Mouse (Mus musculus): ENCODE measurements around the gene Tbc1d20.
"Not testable (repeated sequence)": the region's sequence is repeated elsewhere in the genome, so short reads cannot be mapped to it uniquely, and the experiment has no call there.

The Tbc1d20 gene

DNA sequence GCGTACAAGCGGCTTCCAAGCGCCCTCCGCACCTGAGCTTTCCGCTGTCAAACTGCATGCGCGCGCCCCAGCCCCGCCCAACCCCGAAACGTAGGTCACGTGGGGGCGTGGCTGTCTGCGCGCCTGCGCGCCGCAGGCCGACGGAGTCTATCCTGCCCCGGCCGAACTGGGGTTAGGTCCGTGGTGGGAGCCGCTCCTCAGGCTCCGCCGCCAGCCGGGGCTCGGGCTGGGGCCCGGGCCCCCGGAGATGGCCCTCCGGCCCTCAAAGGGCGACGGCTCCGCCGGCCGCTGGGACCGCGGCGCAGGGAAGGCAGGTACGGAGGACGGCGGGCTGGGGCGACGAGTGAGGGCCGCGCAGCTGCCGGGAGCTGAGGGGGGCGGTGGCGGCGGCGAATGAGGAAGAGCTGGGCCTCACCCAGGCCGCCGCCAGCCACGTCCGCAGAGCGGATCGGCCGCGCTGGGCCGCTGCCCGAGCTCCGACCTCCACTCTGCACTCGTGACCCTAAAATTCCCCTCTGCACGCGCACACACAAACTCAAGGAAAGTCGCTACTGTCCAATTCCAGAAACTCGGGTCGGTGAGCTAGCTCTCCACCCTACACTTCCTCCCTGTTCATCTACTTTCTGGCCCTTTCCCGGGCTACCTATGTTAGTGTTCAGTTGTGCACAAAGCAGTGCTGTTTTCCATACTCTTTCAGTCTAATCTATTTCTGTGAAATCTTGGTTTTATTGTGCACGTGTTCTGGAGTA is at the start of gene Tbc1d20:
Tbc1d20 (plus strand) TSS at position 102 of the 749 bp plus-strand sequence.
- DNase-seq (ENCODE audit: low spot score in 2 of 2) = peak; percentile 78 to 85

DNA sequence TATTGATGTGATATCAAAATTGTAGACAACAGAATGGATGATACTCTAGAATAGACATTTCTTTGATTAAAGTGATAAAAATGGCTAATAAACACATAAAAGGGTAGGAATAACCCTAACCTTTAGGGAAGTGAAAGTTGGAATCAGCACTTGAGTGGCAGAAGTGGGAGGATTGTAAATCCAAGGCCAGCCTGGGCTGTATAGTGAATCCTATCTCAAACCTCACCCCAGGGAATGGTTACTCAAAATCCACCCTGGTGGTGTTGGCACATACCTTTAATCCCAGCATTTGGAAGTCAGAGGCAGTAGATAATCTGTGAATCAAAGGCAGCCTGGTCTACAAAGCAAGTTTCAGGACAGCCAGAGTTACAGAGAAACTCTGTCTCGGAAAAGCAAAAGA is 46.4 kb upstream of the Tbc1d20 start:
- DNase-seq (ENCODE audit: low spot score in 2 of 2) = no peak

DNA sequence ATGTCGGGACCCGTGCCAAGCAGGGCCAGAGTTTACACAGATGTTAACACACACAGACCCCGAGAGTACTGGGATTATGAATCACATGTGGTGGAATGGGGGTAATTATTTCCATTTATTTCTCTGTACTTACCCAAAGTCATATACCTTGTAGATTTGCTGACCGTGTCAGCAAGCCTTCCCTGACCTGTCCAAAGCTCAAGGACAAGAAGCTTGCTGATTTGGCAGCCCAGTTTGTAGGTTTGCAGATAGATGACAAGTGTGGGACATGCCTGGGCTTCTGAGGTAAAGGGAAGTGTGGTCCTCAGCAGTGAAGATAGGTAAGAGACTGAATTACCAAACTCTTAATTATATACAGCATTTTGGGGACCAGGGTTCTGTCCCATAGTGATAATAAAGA is 43.1 kb upstream of the Tbc1d20 start:
- no peak for DNase-seq (ENCODE audit: low spot score in 2 of 2)

DNA sequence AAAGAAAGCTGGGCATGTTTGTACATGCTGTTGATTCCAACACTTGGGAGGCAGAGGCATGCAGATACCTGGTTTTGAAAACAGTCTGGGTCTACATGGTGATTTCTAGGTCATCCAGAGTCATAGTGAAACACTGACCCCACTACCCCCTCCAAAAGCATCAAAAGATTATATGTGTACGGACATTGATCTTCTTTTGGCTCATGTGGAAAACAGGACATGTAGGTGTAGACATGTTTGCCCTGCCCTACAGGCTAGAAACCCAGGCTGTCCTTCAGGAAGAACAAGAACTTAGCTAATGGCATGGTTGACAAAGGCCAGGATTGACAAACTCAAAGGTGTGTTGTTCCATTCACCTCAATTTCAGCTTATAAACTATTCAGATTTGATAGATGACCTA is 33.9 kb upstream of the Tbc1d20 start:
- no peak for DNase-seq (ENCODE audit: low spot score in 2 of 2)

DNA sequence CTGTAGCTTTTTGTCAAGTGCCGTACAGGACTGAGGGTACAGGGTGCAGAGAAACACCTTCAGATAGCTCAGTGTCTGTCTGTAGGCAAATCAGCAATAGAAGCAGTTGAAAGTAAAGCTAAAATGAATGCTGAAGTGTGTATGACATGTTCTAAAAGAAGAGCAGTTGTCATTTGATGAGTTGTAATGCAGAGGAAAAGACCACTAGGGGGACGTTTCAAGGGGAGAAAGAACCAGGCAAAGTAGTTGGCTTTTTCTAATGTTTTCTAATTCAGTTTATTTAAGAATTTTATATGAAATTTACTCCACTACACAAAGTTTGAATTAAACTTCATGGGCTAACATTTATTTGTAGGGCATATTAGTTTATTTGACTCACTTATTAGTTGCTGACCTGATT is 20.0 kb upstream of the Tbc1d20 start:
- no peak for DNase-seq (ENCODE audit: low spot score in 2 of 2)

DNA sequence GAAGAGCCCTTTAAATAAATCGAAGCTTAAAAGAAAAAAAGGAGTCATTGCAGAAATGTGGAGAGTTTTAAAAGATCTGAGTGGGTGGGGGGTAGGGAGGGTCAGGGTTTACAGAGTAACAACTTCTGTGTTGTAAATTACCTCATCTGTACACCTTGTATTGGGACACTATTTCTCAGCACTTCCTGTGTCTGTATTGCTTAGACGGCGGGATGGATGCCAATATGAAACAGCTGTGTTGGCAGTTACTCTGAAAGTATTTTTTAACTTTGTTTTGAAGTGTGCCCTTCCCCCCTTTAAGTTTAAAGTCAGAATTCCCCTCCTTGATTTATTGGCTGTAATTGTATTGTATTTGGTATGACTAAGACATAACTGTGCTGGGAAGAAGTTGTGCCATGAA is 12.2 kb upstream of the Tbc1d20 start:
- DNase-seq (ENCODE audit: low spot score in 2 of 2) = no peak

DNA sequence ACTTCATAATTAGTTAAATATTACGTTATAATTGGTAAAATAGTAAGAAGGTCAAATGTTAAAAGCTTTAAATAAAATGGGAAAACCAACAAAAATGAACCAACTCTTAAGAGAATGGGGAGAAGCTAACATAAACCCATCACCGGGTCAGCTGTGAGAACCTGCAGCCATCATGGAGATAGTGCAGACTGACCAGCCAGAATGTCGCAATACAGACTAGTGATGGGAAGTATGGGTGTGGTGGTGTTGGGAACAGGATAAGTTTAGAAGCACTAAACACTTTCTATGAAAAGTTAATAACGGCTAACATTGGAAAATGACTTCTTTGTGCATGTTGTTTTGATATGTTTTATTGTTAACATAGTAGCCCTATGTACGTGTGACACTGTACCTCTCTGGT is 6.1 kb upstream of the Tbc1d20 start:
- no peak for DNase-seq (ENCODE audit: low spot score in 2 of 2)

DNA sequence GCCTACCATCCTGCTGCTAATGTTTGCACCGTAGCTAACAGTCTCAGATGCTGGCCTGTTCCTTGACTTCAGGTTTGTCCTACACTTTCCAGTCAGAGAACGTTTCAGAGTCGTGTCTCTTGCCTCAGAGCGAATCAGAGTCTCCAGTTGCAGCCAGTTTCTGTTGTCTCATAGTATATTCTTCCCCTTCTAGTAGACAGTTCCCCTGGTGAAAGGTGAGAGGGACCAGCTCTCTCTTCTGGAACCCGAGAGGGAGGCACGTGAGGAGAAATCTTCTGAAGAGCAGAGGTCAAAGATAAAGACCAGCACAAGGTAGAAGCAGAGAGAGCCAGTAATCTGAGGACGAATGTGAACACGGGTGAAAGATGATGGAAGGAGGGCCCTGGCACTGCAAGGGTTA is 5.6 kb upstream of the Tbc1d20 start:
- DNase-seq (ENCODE audit: low spot score in 2 of 2) = no peak

DNA sequence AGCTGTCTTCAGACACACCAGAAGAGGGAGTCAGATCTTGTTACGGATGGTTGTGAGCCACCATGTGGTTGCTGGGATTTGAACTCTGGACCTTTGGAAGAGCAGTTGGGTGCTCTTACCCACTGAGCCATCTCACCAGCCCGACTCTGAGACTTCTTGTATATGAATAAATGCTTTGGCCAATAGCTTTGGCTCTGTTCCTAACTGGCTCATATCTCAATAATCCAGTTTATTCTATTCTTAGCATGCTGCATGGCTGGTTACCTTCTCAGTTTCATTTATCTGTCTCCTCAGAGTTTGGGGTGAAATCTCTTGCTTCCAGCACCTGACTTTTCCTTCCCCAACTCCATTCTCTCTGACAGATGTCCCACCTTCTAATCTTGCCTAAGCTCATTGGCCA is 4.0 kb upstream of the Tbc1d20 start:
- not testable (repeated sequence) for DNase-seq (ENCODE audit: low spot score in 2 of 2)

DNA sequence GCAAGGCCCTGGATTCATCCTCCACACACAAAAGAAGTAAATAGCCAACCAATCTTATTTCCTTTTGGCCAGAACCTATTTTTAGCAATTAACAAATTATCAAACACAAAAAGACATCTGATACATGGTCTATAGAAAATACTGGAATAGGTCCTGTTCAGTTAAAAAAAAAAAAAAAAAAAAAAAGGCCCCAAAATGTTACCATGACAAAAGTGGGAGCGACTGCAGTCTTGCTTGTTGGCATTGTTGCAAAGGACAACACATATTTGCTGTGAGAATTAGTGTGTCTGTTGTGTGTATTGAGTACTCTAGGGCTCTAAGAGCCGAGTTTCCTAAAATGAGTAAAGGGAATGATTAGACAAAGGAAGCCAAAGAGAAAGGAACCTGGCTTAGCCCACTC is 1.2 kb upstream of the Tbc1d20 start:
- no peak for DNase-seq (ENCODE audit: low spot score in 2 of 2)

DNA sequence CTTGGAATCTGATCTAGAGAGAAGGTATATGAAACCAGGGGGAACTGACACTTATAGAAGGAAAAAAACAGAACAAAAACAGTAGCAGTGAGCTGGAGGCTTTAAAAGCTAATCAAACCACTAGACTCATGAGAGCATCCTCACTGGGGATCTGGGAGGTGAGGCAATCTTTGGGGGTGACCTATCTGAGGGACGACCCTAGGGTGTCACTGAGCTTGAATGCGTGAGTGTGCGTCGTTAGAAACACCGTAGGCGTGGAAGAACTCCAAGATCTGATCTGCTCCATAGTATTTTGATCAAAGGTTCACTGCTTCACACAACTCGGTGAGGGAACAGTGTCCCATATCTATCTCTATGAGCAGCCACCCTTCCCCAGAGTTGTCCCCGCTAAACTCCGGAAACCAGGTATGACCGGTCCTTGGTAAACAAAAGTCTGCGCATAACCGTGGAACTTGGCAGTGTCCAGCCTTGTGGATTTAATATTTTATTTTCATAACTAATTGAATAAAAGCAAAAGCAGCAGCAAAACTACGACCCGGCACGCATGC is 375 bp upstream of the Tbc1d20 start:
- no peak for DNase-seq (ENCODE audit: low spot score in 2 of 2)

DNA sequence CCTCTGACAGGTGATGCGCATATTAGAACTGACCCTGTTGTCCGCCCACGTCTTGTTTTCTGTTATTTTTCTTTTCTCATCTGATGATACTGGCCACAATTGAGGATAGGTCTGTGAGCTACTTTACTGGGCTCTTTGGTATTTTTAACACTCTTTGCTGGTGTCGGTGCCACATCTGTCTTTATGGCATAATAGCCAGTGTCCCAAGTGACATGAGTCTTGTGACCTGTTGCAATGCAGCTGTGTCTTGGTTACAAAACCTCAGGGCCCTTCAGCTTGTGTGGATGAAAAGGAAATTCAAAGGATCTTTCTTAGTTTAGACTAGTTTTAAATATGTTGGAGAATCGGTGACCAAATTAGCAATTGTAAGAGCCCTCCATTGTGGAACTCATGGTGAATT is 913 bp downstream of the Tbc1d20 start:
- no peak for DNase-seq (ENCODE audit: low spot score in 2 of 2)

DNA sequence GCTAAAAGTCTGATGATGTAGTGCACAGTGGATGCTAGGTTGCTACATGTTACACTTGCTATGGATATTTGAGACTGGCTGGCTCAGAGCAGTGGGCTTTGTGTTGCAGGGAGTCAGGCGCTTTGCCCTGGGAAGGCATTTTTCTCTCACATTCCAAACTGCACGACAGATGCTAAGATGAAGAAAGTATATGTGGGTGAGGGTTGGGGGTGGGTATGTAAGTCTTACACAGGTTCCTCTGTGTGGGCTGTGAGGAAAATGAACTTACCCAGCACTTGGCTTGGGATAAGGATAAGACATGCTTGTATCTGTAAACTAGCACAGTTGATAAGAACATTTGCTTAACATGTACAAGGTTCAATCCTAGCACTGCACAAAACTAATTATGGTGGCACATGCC is 9.2 kb downstream of the Tbc1d20 start:
- peak in 1 of 2 experiments; percentile 29 for DNase-seq (ENCODE audit: low spot score in 2 of 2)

DNA sequence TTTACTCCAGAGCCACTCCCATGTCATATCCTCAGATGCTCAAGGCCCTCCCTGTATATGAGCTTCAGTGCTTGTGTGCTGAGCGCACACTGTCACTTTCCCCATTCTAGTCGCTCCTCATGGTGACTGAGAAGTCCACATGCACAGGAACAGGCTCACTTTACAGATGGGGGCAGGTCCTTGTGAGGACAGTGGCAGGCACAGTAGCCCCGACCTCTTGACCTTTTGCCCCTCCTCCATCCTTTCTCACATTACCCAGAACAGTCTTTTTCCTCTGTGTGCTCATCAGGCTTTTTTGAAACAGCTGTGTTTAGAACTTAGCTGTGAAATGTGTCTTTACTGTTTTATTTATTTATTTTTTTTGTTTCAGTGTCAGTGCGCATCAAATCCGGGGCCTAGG is 10.2 kb downstream of the Tbc1d20 start:
- no peak for DNase-seq (ENCODE audit: low spot score in 2 of 2)

DNA sequence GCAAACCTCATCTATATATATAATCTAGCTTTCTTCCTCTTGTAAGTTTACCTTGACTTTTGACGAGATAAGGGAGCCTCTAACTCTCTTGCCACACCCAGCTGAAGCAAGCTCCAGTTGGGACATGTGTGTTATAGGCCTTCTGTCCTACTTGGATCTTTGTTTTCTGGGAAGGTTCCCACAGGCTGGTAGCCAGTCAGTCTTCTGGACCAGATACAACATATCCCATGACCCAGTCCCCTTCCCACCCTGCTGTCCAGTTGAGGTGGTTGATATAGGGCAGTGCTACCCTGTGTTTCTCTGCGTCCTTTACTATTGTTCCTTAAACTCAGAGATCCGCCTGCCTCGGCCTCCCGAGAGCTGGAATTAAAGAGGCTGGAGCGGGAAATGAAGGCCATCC is 11.9 kb downstream of the Tbc1d20 start:
- no peak for DNase-seq (ENCODE audit: low spot score in 2 of 2)

DNA sequence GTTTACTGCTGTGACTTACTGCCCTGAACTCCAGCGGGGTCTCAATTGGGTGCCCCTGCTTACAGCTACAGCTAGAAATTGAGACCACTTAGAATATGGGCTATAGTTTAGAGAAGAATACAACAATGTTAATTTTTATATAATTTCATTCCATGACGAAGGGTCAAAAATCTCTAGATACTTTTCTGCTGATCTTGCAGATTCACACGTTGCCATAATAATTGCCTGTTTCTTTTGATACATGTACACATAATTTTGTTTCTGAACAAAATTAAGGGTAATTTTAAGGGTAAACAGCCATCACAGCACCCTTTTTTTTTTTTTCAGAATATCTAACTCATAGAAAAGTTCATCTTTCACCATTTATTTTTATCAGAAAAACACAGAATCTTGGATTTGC is 13.6 kb downstream of the Tbc1d20 start:
- no peak for DNase-seq (ENCODE audit: low spot score in 2 of 2)

DNA sequence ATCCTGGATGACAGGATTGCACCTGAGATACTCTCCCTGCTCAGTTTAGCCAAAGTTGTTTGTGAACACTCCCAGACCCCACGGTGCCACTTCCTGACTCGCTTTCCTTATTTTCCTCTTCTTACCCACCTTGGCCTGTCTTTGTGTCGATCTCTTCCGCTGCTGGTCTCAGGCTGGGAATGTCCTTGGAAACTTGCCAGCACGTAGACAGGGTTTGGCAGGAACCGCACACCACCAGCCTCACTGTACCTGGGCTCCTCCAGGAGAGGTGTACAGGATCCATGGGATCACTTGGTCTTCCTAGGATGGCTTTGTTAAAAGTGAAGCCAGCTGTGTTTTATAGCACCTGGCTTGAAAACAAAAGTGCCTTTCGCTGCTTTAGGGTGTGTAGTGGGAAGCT is 19.4 kb downstream of the Tbc1d20 start:
- no peak for DNase-seq (ENCODE audit: low spot score in 2 of 2)

DNA sequence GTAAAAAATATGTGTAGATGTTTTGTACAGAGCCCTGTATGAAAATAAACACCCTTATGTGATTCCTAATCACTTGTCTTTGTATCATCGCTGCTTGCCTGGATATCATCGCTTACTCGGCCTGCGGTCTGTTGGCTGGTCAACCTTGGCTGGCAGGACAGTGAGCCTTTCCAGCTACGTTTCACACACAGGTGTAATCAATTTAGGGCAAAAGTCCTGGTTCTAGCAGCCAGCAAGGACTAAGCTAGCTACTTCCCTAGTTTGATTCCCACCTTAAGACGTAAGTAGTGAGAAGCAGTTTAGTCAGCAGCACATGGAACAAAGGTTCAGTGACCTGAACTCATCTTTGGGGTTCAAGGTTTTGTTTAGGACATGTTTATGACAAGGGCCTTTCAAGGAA is 20.3 kb downstream of the Tbc1d20 start:
- DNase-seq (ENCODE audit: low spot score in 2 of 2) = no peak

DNA sequence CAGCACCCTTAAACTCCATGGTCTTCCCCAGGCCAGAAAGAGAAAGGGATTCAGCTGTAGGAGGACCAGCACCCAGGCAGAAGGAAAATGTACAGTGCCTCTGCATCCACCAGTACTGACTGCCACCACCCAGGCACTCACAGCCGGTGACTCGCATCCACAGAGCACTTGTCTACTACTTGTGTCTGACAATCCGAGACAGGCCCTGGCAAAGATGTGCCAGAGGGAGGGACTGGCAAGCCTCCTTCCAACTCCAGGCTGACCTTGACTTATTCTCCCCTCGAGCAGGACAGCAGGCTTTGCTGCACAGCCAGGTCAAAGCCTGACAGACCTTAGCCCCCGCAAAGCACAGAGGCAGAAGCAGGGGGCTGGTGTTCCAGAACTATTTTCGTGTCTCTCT is 23.4 kb downstream of the Tbc1d20 start:
- no peak for DNase-seq (ENCODE audit: low spot score in 2 of 2)

DNA sequence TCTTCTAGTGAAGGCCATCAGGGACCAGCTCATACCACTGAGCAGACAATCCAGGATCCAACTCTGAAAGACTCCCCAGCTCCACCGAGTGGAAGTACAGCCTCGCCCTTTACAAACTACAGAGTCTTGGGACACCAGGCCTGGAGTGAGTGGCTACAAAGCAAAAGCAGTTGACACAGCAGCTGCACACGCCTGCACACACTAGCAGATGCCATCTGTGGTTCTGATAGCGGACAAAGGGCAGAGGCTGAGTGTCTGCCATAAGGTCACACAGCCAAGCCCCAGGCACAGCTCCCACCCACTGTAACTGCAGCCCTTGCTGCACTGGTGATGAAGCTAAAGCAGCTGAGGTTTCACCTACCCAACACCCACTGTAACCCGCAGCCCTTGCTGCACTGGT is 27.9 kb downstream of the Tbc1d20 start:
- no peak for DNase-seq (ENCODE audit: low spot score in 2 of 2)

DNA sequence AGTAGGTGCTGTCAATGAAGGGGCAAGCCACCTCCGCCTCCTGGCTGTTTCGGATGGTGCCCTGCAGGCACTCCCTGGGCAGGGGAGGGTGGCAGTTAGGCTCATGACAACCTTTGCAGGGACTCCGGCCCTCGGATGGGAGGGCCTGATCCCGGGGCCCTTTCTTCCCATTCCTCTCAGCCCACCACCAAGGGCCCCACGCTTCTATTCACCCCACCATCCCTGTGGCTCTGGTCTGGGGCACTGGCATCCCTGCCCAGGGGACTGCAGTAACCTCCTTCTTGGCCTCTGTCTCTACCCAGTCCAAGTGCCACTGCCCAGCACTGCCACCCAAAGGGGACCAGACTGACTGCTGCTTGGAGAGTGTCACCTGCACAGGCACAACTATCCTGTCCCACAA is 28.6 kb downstream of the Tbc1d20 start:
- DNase-seq (ENCODE audit: low spot score in 2 of 2) = no peak

DNA sequence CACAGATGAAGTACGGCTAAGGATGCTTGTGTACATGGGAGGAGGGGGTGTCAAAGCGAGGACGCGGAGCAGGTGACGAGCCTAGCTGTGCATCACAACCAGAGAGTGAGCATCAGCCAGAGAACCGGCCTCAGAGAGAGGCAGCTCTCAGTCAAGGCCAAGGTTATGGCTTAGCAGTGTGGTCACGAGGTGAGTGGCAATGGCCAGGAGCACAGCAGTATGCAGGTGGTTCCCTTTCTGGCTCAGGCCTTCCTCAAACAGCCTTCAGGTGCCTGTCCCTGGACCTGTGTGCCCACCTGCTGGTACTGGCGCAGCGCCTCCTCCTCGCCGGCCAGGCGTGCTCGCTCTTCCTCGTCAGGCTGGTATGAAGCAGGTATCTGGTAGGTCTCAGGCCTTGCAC is 30.3 kb downstream of the Tbc1d20 start:
- DNase-seq (ENCODE audit: low spot score in 2 of 2) = no peak

DNA sequence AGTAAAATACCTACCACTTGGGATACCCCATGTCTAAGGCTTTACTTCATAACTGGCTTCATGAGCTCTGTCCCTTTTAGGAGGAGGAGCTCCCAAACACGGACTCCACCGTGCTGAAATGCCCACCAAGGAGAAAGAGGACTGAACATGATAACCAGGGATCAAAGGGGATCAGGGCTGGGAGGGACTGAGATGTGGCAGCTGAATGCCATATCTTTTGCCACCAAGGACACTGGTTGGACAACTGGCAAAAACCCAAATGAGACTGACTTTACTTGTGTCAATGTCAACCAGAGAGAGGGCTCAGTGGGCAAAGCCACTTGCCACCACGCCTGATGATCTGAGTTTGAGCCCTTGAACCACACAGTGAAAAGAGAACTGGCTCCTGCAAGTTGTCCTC is 31.2 kb downstream of the Tbc1d20 start:
- no peak for DNase-seq (ENCODE audit: low spot score in 2 of 2)

DNA sequence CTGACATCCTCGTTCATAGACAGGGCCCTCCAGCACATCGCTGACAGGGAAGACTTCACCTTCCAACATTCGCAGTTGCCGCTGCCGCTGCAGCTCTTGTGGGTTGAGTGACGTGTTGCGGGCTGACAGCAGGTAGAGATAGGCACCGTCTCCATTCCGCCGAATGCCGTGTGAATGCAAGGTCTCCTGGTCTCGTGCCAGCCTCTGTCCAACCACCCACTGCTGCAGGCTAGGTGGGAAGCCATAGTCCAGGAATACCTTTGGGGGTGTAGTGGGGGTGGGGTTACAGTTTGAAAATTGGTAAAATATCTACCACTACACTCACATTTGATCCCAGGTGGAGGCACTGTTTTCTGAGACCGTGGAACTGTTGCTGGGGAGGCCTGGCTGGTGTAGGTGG is 32.5 kb downstream of the Tbc1d20 start:
- DNase-seq (ENCODE audit: low spot score in 2 of 2) = no peak

All from left cerebral cortex, adult 9 months (tissue).